Mouse (Mus musculus) liver, embryonic 14.5 days (tissue): ENCODE results near the gene Ccdc137. TPM values are rescaled to one million over a fixed set of nuclear protein-coding genes. Genes with fewer than 3 reads are reported as not detected.

ENCODE experiments used
- ATAC-seq: fragments of 200-750 bp; cut with Nextera tagmentation; 2 replicates; pipeline ENCODE4 v1.8.0; 2017; ENCODE audit warnings: moderate number of reproducible peaks, mild to moderate bottlenecking, moderate library complexity; ENCODE audit not compliant: insufficient read depth
- DNase-seq, 3 experiments: peaks; one replicate each; pipeline ENCODE4 v3.0.0-alpha.2; 2012 to 2013; ENCODE audit warnings: low read depth in 3 of 3, low spot score in 3 of 3
- H3K27ac ChIP-seq: fragments of 300-500 bp; sonication (generic); 2 replicates; pipeline ENCODE4 v1.5.1; 2014; ENCODE audit warnings: moderate library complexity, mild to moderate bottlenecking, control low read depth, inconsistent platforms
- H3K27me3 ChIP-seq: fragments of 300-500 bp; sonication (generic); 2 replicates; pipeline ENCODE4 v1.6.1; 2014; ENCODE audit warnings: mild to moderate bottlenecking, low read length, moderate library complexity; ENCODE audit not compliant: control insufficient read depth, insufficient read depth
- H3K36me3 ChIP-seq: fragments of 300-500 bp; sonication (generic); replicated peaks from 2 replicates; pipeline ENCODE4 v1.6.1; 2014; ENCODE audit warnings: low read depth; ENCODE audit not compliant: control insufficient read depth, insufficient read depth
- H3K4me1 ChIP-seq, 2 experiments: fragments of 200-500 bp in 1 of 2; fragments of 300-500 bp in 1 of 2; sonication (generic) in 1 of 2; replicated peaks; 2 replicates each; pipeline ENCODE4 v1.6.1; 2012 to 2014; ENCODE audit warnings: antibody characterized with exemption in 1 of 2, inconsistent platforms in 1 of 2, low read length in 1 of 2; ENCODE audit not compliant: control insufficient read depth in 2 of 2, insufficient read depth in 2 of 2
- H3K4me2 ChIP-seq: fragments of 300-500 bp; sonication (generic); 2 replicates; pipeline ENCODE4 v1.6.1; 2014; ENCODE audit warnings: low read depth, mild to moderate bottlenecking, control low read depth, moderate library complexity
- H3K4me3 ChIP-seq, 2 experiments: fragments of 200-500 bp in 1 of 2; fragments of 300-500 bp in 1 of 2; sonication (generic) in 1 of 2; 2 replicates each; pipeline ENCODE4 v1.5.1; 2012 to 2014; ENCODE audit warnings: low read depth in 2 of 2, low read length in 2 of 2, mild to moderate bottlenecking in 2 of 2, control low read depth in 1 of 2, inconsistent platforms in 1 of 2, moderate library complexity in 1 of 2; ENCODE audit not compliant: insufficient read depth in 1 of 2
- H3K9ac ChIP-seq: fragments of 300-500 bp; sonication (generic); replicated peaks from 2 replicates; pipeline ENCODE4 v1.6.1; 2014; ENCODE audit warnings: mild to moderate bottlenecking, control low read depth, moderate library complexity
- H3K9me3 ChIP-seq: fragments of 300-500 bp; sonication (generic); 2 replicates; pipeline ENCODE4 v1.6.1; 2016; ENCODE audit warnings: low read length, mixed read lengths; ENCODE audit not compliant: control insufficient read depth
- CTCF ChIP-seq: IDR thresholded peaks from 2 replicates; pipeline ENCODE4 v1.5.1; 2016; ENCODE audit warnings: antibody characterized with exemption, low read depth, control low read depth
- EP300 ChIP-seq: IDR thresholded peaks from 2 replicates; pipeline ENCODE4 v1.6.1; 2016; ENCODE audit warnings: antibody characterized with exemption, low read depth
- WGBS: fragments of 180-500 bp; shearing (Covaris S2); extraction: QIAGEN DNeasy Blood & Tissue Kit; methylation state at CpG from one replicate; pipeline ENCODE4 v1.1.7; 2014; ENCODE audit not compliant: insufficient replicate concordance; 5-methylcytosine and 5-hydroxymethylcytosine counted together
- polyA plus RNA-seq, 2 experiments: library from polyadenylated mRNA; depleted of rRNA in 1 of 2; stranded (reverse) in 1 of 2; unstranded in 1 of 2; fragments of >200 nt; fragmentation: Nextera tagmentation in 1 of 2; extraction: Ambion mirVana in 1 of 2; gene quantifications; 2 replicates each; pipeline versions ENCODE4 v1.2.1 to v1.2.3; 2012 to 2014

Ccdc137 gene
- polyA plus RNA-seq, 2 experiments = 11.1 to 15.9 TPM

GRCm38 (mm10) chr11:120497436-120497835, 39.5 kb downstream of the Ccdc137 start:
- ATAC-seq = no peak
- DNase-seq = no peak

GRCm38 (mm10) chr11:120498226-120498625, 40.3 kb downstream of the Ccdc137 start:
- no peak overlapping the region for H3K27ac ChIP-seq
- no peak overlapping the region for H3K4me3 ChIP-seq
- H3K36me3 ChIP-seq = peaks cover 13% of the 10 kb centered on the region
- no peaks in the 10 kb centered on the region for H3K9me3 ChIP-seq
- DNase-seq = no peak
- no peak overlapping the region for H3K4me2 ChIP-seq
- no peak for TF ChIP-seq EP300
- TF ChIP-seq CTCF = no peak
- no peaks in the 10 kb centered on the region for H3K27me3 ChIP-seq
- H3K9ac ChIP-seq = no peak overlapping the region
- no peak for ATAC-seq
- peaks cover under 1% of the 10 kb centered on the region in 2 experiments; a peak in 1 of 4 replicates for H3K4me1 ChIP-seq
- WGBS = 88% methylated on average over 12 of the region's 12 CpGs

More at GRCm38 (mm10) chr11:120497436-120497835, 39.5 kb downstream of the Ccdc137 start:
- Histone ChIP-seq H3K9me3 (no peaks in the 10 kb centered on the region), H3K4me1 (peaks cover 3 to 6% of the 10 kb centered on the region in 2 experiments; a peak in 3 of 4 replicates), H3K27ac (no peak overlapping the region), H3K9ac (no peak overlapping the region), H3K36me3 (peaks cover 13% of the 10 kb centered on the region), H3K27me3 (no peaks in the 10 kb centered on the region), H3K4me3 (no peak overlapping the region), H3K4me2 (no peak overlapping the region)
- 85% methylated on average over 3 of the region's 3 CpGs for WGBS
- TF ChIP-seq EP300 = no peak
- no peak for TF ChIP-seq CTCF

DNA sequence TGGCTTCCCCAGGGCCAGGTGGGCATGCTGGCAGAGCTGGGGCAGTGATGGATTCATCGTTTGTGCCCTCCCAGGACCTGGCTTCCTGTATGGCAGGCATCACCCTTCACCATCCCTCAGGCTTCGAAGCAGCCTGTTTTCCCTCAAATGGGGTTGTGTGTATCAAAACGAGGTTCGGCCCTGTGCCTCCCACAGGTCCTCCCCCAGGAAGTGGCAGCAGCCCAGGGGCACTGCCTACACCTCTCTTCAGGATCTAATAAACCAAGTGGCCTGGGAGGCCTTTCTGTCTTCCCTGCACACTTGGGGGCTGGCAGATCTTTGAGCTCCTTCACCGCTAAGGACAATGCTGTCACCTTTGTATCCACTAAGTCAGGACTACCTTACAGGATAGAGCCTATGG, 41.0 kb downstream of the Ccdc137 start:
- H3K4me3 ChIP-seq = no peak overlapping the region
- H3K4me2 ChIP-seq = no peak overlapping the region
- DNase-seq (no peak), ATAC-seq (no peak)
- 80% methylated on average over 5 of the region's 5 CpGs for WGBS
- H3K9ac ChIP-seq = no peak overlapping the region
- TF ChIP-seq CTCF = no peak
- H3K27ac ChIP-seq = no peak overlapping the region
- no peaks in the 10 kb centered on the region for H3K27me3 ChIP-seq
- H3K36me3 ChIP-seq = peaks cover 13% of the 10 kb centered on the region
- no peaks in the 10 kb centered on the region for H3K4me1 ChIP-seq
- H3K9me3 ChIP-seq = no peaks in the 10 kb centered on the region

DNA sequence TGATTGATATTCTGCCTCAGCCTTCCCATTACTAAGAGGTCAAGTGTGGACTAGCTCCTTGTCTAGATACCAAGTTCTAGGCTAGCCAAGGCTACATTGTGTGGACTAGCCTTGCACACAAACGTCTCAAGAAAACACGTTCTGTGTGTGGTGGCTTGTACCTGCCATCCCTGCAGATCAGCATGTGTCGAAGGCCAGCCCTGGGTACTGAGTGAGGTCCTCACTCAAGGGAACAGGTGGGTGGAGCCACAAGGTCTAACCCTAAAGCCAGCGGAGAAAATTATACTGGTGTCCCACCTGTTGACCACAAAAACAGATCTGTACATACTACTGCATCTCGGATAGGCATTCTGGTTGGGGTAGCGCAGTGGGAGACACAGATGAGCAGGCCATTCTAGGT, 42.0 kb downstream of the Ccdc137 start:
- H3K9me3 ChIP-seq = no peaks in the 10 kb centered on the region
- DNase-seq (no peak), ATAC-seq (no peak)
- no peaks in the 10 kb centered on the region for H3K4me1 ChIP-seq
- no peak overlapping the region for H3K9ac ChIP-seq
- H3K4me2 ChIP-seq = no peak overlapping the region
- H3K36me3 ChIP-seq = peaks cover 13% of the 10 kb centered on the region
- H3K27me3 ChIP-seq = no peaks in the 10 kb centered on the region
- TF ChIP-seq CTCF (no peak), EP300 (no peak)
- H3K27ac ChIP-seq = no peak overlapping the region
- H3K4me3 ChIP-seq = no peak overlapping the region
- WGBS = 57% methylated on average over 6 of the region's 6 CpGs

- Histone ChIP-seq H3K9me3 (no peaks in the 10 kb centered on the region), H3K4me1 (no peaks in the 10 kb centered on the region), H3K36me3 (peaks cover 10% of the 10 kb centered on the region), H3K9ac (no peak overlapping the region), H3K27me3 (no peaks in the 10 kb centered on the region), H3K4me3 (no peak overlapping the region), H3K4me2 (no peak overlapping the region), H3K27ac (no peak overlapping the region)
- no peak for TF ChIP-seq CTCF
- no peak for TF ChIP-seq EP300
- WGBS = 10% methylated on average over 3 of the region's 3 CpGs
- no peak for ATAC-seq
- no peak for DNase-seq
Measured at GRCm38 (mm10) chr11:120500357-120500756, 42.4 kb downstream of the Ccdc137 start.
